Mouse (Mus musculus) MEL (cell line): ENCODE results near the gene 9930111J21Rik2. TPM values are rescaled to one million over a fixed set of nuclear protein-coding genes. Genes with fewer than 3 reads are reported as not detected.

Experiments used
- DNase-seq: peaks from one replicate; pipeline ENCODE4 v3.0.0; 2011; ENCODE audit warnings: low read depth, low spot score
- H3K27ac ChIP-seq: 2 replicates; pipeline ENCODE4 v1.5.1; 2012; ENCODE audit warnings: low read depth, mild to moderate bottlenecking, control low read depth, low read length, moderate library complexity; ENCODE audit not compliant: control insufficient read depth
- H3K27me3 ChIP-seq, 2 experiments: fragments of 150-350 bp in 1 of 2; sonication (generic) in 1 of 2; 2 replicates each; pipeline ENCODE4 v1.6.1; 2012; ENCODE audit warnings: low read length in 2 of 2, mild to moderate bottlenecking in 2 of 2, improper control_type of control experiment in 1 of 2, moderate library complexity in 1 of 2; ENCODE audit not compliant: insufficient read depth in 2 of 2, control insufficient read depth in 1 of 2
- H3K36me3 ChIP-seq, 2 experiments: 2 replicates each; pipeline ENCODE4 v1.6.1; 2012 to 2014; ENCODE audit warnings: low read length in 2 of 2, improper control_type of control experiment in 1 of 2, inconsistent platforms in 1 of 2, mild to moderate bottlenecking in 1 of 2; ENCODE audit not compliant: insufficient read depth in 2 of 2, control insufficient read depth in 1 of 2
- H3K4me1 ChIP-seq, 2 experiments: fragments of 150-350 bp in 1 of 2; sonication (generic) in 1 of 2; 2 replicates each; pipeline ENCODE4 v1.6.1; 2012; ENCODE audit warnings: low read length in 2 of 2, improper control_type of control experiment in 1 of 2, mild to moderate bottlenecking in 1 of 2; ENCODE audit not compliant: insufficient read depth in 2 of 2, control insufficient read depth in 1 of 2
- H3K4me3 ChIP-seq, 2 experiments: fragments of 150-350 bp in 1 of 2; sonication (generic) in 1 of 2; 2 replicates each; pipeline ENCODE4 v1.5.1; 2012; ENCODE audit warnings: low read depth in 2 of 2, low read length in 2 of 2, mild to moderate bottlenecking in 2 of 2, moderate library complexity in 2 of 2, control low read depth in 1 of 2, improper control_type of control experiment in 1 of 2; ENCODE audit not compliant: control insufficient read depth in 1 of 2, insufficient read depth in 1 of 2
- H3K79me2 ChIP-seq: 2 replicates; pipeline ENCODE4 v1.6.1; 2012; ENCODE audit warnings: mild to moderate bottlenecking, low read length, moderate library complexity; ENCODE audit not compliant: control insufficient read depth, poor library complexity, insufficient read depth
- H3K9ac ChIP-seq: 2 replicates; pipeline ENCODE4 v1.6.1; 2012; ENCODE audit warnings: low read depth, mild to moderate bottlenecking, control low read depth, low read length, moderate library complexity; ENCODE audit not compliant: control insufficient read depth, poor library complexity, severe bottlenecking
- H3K9me3 ChIP-seq: fragments of 150-350 bp; sonication (generic); replicated peaks from 2 replicates; pipeline ENCODE4 v1.6.1; 2012; ENCODE audit warnings: mild to moderate bottlenecking, low read length, improper control_type of control experiment, moderate library complexity; ENCODE audit not compliant: insufficient read depth
- BHLHE40 ChIP-seq: IDR thresholded peaks from 2 replicates; pipeline ENCODE4 v1.6.1; 2012; ENCODE audit warnings: low read depth, mild to moderate bottlenecking, inconsistent platforms, low read length, improper control_type of control experiment, borderline replicate concordance
- CHD1 ChIP-seq: IDR thresholded peaks from 2 replicates; pipeline ENCODE4 v1.6.1; 2012; ENCODE audit warnings: low read depth, mild to moderate bottlenecking, inconsistent platforms, low read length, improper control_type of control experiment
- CHD2 ChIP-seq: IDR thresholded peaks from 2 replicates; pipeline ENCODE4 v1.6.1; 2011; ENCODE audit warnings: low read length, improper control_type of control experiment
- CTCF ChIP-seq, 3 experiments: IDR thresholded peaks in 2 of 3; conservative IDR thresholded peaks in 1 of 3; 2 replicates each; pipeline ENCODE4 v1.5.1; 2011 to 2012; ENCODE audit warnings: low read length in 3 of 3, low read depth in 2 of 3, mild to moderate bottlenecking in 2 of 3, improper control_type of control experiment in 1 of 3, inconsistent platforms in 1 of 3, mixed read lengths in 1 of 3, moderate library complexity in 1 of 3; ENCODE audit not compliant: control insufficient read depth in 1 of 3, insufficient read depth in 1 of 3, poor library complexity in 1 of 3, severe bottlenecking in 1 of 3
- EP300 ChIP-seq, 2 experiments: IDR thresholded peaks; 2 replicates each; pipeline ENCODE4 v1.6.1; 2011; ENCODE audit warnings: improper control_type of control experiment in 2 of 2, low read length in 2 of 2, low read depth in 1 of 2, mild to moderate bottlenecking in 1 of 2
- GABPA ChIP-seq: IDR thresholded peaks from 2 replicates; pipeline ENCODE4 v1.6.1; 2012; ENCODE audit warnings: low read depth, mild to moderate bottlenecking, inconsistent platforms, low read length, improper control_type of control experiment, moderate library complexity
- GATA1 ChIP-seq: IDR thresholded peaks from 2 replicates; pipeline ENCODE4 v1.6.1; 2011; ENCODE audit warnings: low read depth, low read length, improper control_type of control experiment
- JUND ChIP-seq: IDR thresholded peaks from 2 replicates; pipeline ENCODE4 v1.6.1; 2011; ENCODE audit warnings: low read depth, mild to moderate bottlenecking, improper control_type of control experiment, low read length
- KAT2A ChIP-seq: conservative IDR thresholded peaks from 2 replicates; pipeline ENCODE4 v1.6.1; 2012; ENCODE audit warnings: low read depth, low read length, improper control_type of control experiment, inconsistent platforms
- MAX ChIP-seq: IDR thresholded peaks from 2 replicates; pipeline ENCODE4 v1.6.1; 2011; ENCODE audit warnings: low read length, improper control_type of control experiment
- MAZ ChIP-seq: IDR thresholded peaks from 2 replicates; pipeline ENCODE4 v1.6.1; 2012; ENCODE audit warnings: low read depth, mild to moderate bottlenecking, inconsistent platforms, low read length, improper control_type of control experiment
- MEF2A ChIP-seq: IDR thresholded peaks from 2 replicates; pipeline ENCODE4 v1.6.1; 2014; ENCODE audit warnings: low read depth, mild to moderate bottlenecking, inconsistent platforms, low read length, improper control_type of control experiment; ENCODE audit not compliant: poor library complexity, insufficient replicate concordance, severe bottlenecking; ENCODE audit errors: extremely low read depth
- NELFE ChIP-seq: IDR thresholded peaks from 2 replicates; pipeline ENCODE4 v1.6.1; 2011; ENCODE audit warnings: low read depth, low read length, improper control_type of control experiment
- POLR2A ChIP-seq, 2 experiments: IDR thresholded peaks; 2 replicates each; pipeline ENCODE4 v1.6.1; 2011 to 2012; ENCODE audit warnings: low read length in 2 of 2, mild to moderate bottlenecking in 2 of 2, control low read depth in 1 of 2, improper control_type of control experiment in 1 of 2, low read depth in 1 of 2, moderate library complexity in 1 of 2; ENCODE audit not compliant: control insufficient read depth in 1 of 2, insufficient read depth in 1 of 2, poor library complexity in 1 of 2
- POLR2AphosphoS2 ChIP-seq: IDR thresholded peaks from 2 replicates; pipeline ENCODE4 v1.6.1; 2011; ENCODE audit warnings: low read length, improper control_type of control experiment
- POLR2AphosphoS5 ChIP-seq: IDR thresholded peaks from 2 replicates; pipeline ENCODE4 v1.6.1; 2012; ENCODE audit warnings: low read depth, borderline replicate concordance, mild to moderate bottlenecking, inconsistent platforms, low read length, moderate library complexity, mixed read lengths
- RAD21 ChIP-seq: IDR thresholded peaks from 2 replicates; pipeline ENCODE4 v1.6.1; 2011; ENCODE audit warnings: mild to moderate bottlenecking, low read depth, low read length, improper control_type of control experiment
- RCOR1 ChIP-seq: IDR thresholded peaks from 2 replicates; pipeline ENCODE4 v1.6.1; 2012; ENCODE audit warnings: low read depth, mild to moderate bottlenecking, inconsistent platforms, low read length, improper control_type of control experiment
- SMC3 ChIP-seq: IDR thresholded peaks from 2 replicates; pipeline ENCODE4 v1.6.1; 2011; ENCODE audit warnings: low read depth, low read length, improper control_type of control experiment
- TAL1 ChIP-seq: IDR thresholded peaks from 2 replicates; pipeline ENCODE4 v1.6.1; 2012; ENCODE audit warnings: mild to moderate bottlenecking, inconsistent platforms, low read length, moderate library complexity, mixed read lengths
- TBP ChIP-seq: IDR thresholded peaks from 2 replicates; pipeline ENCODE4 v1.8.0; 2011; ENCODE audit warnings: low read depth, low read length, improper control_type of control experiment
- TCF12 ChIP-seq: IDR thresholded peaks from 2 replicates; pipeline ENCODE4 v1.6.1; 2014; ENCODE audit warnings: low read depth, mild to moderate bottlenecking, inconsistent platforms, low read length, improper control_type of control experiment, moderate library complexity
- UBTF ChIP-seq: IDR thresholded peaks from 2 replicates; pipeline ENCODE4 v1.6.1; 2012; ENCODE audit warnings: low read depth, mild to moderate bottlenecking, inconsistent platforms, low read length, improper control_type of control experiment, moderate library complexity, borderline replicate concordance; ENCODE audit not compliant: insufficient read depth
- USF1 ChIP-seq: IDR thresholded peaks from 2 replicates; pipeline ENCODE4 v1.6.1; 2014; ENCODE audit warnings: low read depth, mild to moderate bottlenecking, inconsistent platforms, low read length, improper control_type of control experiment, moderate library complexity
- ZC3H11A ChIP-seq: IDR thresholded peaks from 2 replicates; pipeline ENCODE4 v1.6.1; 2012; ENCODE audit warnings: low read depth, mild to moderate bottlenecking, inconsistent platforms, low read length, improper control_type of control experiment
- ZKSCAN1 ChIP-seq: IDR thresholded peaks from 2 replicates; pipeline ENCODE4 v1.6.1; 2012; ENCODE audit warnings: low read depth, mild to moderate bottlenecking, inconsistent platforms, low read length, improper control_type of control experiment, moderate library complexity
- ZMIZ1 ChIP-seq: IDR thresholded peaks from 2 replicates; pipeline ENCODE4 v1.6.1; 2012; ENCODE audit warnings: low read depth, mild to moderate bottlenecking, inconsistent platforms, low read length, improper control_type of control experiment, moderate library complexity
- ZNF384 ChIP-seq: IDR thresholded peaks from 2 replicates; pipeline ENCODE4 v1.6.1; 2012; ENCODE audit warnings: low read depth, mild to moderate bottlenecking, inconsistent platforms, low read length, improper control_type of control experiment
- polyA plus RNA-seq, 2 experiments: library from polyadenylated mRNA; stranded (reverse) in 1 of 2; unstranded in 1 of 2; fragments of >175 nt in 1 of 2; fragments of >200 nt in 1 of 2; gene quantifications; 2 replicates each; pipeline versions ENCODE4 v1.2.1 to v1.2.4; 2012; ENCODE audit warnings: low replicate concordance in 2 of 2, low read depth in 1 of 2; ENCODE audit not compliant: insufficient read length in 2 of 2, insufficient read depth in 1 of 2, missing spikeins in 1 of 2
- total RNA-seq: library from RNA; depleted of rRNA; stranded (reverse); fragments of 300-350 nt; gene quantifications from 2 replicates; pipeline ENCODE4 v1.2.3, GENCODE M21; 2012

Gene 9930111J21Rik2
- total and polyA plus RNA-seq, 3 experiments, result 0.04 to 0.08 TPM; not detected in 1

DNA sequence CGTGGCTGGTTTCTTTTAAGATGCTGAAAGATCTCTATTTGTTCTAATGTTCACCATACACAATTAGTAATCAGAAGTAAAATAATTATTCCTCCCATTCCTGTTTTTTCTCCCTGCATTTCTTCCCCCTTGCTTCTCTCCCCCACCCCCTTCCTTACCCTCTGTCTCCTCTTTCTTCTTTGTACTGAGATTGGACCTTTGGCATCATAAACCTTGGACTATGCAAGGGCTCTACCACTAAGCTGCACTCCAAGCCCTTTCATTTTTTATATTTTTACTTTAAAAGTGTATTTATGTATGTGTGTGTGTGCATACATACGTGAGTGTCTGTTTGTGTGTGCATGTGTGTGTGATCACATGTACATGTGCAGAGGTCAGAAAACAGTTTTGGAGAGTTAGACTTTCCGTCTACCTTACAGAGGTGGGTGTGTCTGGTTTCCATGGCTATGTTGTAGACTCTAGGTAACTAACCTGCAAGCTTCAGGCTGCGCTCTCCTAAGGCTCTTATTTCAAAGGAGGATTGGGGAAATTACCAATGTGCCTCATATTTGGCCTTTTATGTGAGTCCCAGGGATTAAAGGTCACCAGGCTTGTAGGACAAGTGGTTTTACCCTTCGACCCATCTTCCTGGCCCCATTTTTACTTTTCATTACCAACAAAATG, 38.1 kb upstream of the 9930111J21Rik2 start:
- H3K27me3 ChIP-seq, result no peaks in the 10 kb centered on the region
- H3K4me1 ChIP-seq, result peaks cover 66 to 67% of the 10 kb centered on the region in 2 experiments
- H3K27ac ChIP-seq, result peak overlapping the region; percentile 78
- TF ChIP-seq ZKSCAN1 (no peak), MAX (no peak), USF1 (no peak), POLR2A (IDR thresholded peaks at IDR 0.05; ENCODE audit: control insufficient read depth in 1 of 2, insufficient read depth in 1 of 2, low read depth in 1 of 2, low read length in 2 of 2, poor library complexity in 1 of 2) (no peak), GATA1 (no peak), KAT2A (no peak), RCOR1 (no peak), ZC3H11A (no peak), MEF2A (no peak), EP300 (IDR thresholded peaks at IDR 0.05; ENCODE audit: low read depth in 1 of 2, low read length in 2 of 2) (no peak), BHLHE40 (no peak), UBTF (no peak), RAD21 (no peak), NELFE (no peak), TCF12 (no peak), CHD2 (no peak)
- no peaks in the 10 kb centered on the region for H3K9me3 ChIP-seq
- H3K79me2 ChIP-seq, result no peaks in the 10 kb centered on the region; the same call in 1 of the 2 replicates
- no peak overlapping the region for H3K4me3 ChIP-seq
- peaks cover 6 to 78% of the 10 kb centered on the region in 2 experiments; a peak in 3 of 4 replicates for H3K36me3 ChIP-seq
- DNase-seq, result no peak
- H3K9ac ChIP-seq, result peak overlapping the region; percentile 62; the same call in 1 of the 2 replicates

DNA sequence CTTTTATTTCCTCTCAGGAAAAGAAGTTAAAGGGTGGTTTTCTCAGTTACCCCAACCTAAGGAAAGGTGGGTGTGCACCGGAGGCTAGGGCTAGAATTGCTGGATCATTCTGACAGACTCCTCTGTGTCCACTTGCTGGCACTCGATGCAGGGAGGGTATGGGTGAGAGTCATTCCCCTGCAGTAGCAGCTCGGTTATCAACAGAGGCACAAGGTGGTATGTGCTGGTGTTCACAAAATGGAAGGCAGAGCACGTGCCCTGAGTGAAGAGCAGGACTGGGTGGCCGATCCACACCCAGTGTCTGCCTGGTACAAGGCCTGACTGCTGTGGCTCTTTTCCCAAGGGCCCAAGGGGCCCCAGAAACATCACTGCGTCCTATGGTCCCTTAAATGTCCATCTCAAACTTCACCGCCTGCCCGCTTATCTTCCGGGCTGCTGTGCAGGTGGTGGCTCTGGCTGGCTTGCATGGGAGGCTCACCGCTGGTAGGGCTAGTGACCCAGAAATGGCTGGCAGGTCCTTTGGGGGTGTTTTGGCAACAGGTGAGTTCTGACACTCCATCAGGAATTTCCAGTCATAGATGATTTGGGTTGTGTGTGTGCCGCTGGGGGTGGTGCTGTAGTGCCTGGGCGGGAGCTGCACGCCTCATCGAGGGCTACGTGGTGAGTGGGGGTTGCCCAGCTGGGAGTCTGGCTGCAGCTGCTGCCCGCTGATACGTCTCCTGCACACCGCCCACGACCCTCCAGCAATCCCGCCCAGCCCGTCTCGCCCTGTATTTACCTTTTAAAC, 37.0 kb upstream of the 9930111J21Rik2 start:
- DNase-seq, result peak; percentile 90
- H3K79me2 ChIP-seq, result no peaks in the 10 kb centered on the region; the same call in none of the 2 replicates
- no peaks in the 10 kb centered on the region for H3K9me3 ChIP-seq
- H3K9ac ChIP-seq, result peak overlapping the region; percentile 62
- H3K4me3 ChIP-seq, result peak overlapping the region; percentile 36 to 41; a peak in 3 of 4 replicates
- H3K4me1 ChIP-seq, result peaks cover 67 to 75% of the 10 kb centered on the region in 2 experiments
- peak overlapping the region; percentile 78 for H3K27ac ChIP-seq
- peaks cover 2 to 81% of the 10 kb centered on the region in 2 experiments; a peak in 3 of 4 replicates for H3K36me3 ChIP-seq
- no peaks in the 10 kb centered on the region for H3K27me3 ChIP-seq
- TF ChIP-seq TBP (peak; percentile 85), MAX (peak; percentile 59; the same call in 1 of the 2 replicates), RAD21 (no peak), JUND (no peak), BHLHE40 (peak; percentile 67; the same call in 1 of the 2 replicates), ZMIZ1 (no peak), TAL1 (peak; percentile 86), GABPA (no peak), ZC3H11A (peak; percentile 24; the same call in 1 of the 2 replicates), MAZ (peak; percentile 44; the same call in 1 of the 2 replicates), CHD1 (peak; percentile 59; the same call in 1 of the 2 replicates), POLR2AphosphoS2 (peak; percentile 24; the same call in 1 of the 2 replicates), SMC3 (no peak), RCOR1 (peak; percentile 7; the same call in 1 of the 2 replicates), UBTF (peak; percentile 84; the same call in 1 of the 2 replicates), ZNF384 (no peak), GATA1 (0 out of 2 replicates have a peak, but pooled peaks have one; percentile 53), POLR2AphosphoS5 (no peak; the same call in 1 of the 2 replicates), CTCF (IDR thresholded peaks at IDR 0.05 in 2 of 3, conservative IDR thresholded peaks at IDR 0.05 in 1 of 3; ENCODE audit: control insufficient read depth in 1 of 3, insufficient read depth in 1 of 3, low read depth in 2 of 3, low read length in 3 of 3, poor library complexity in 1 of 3, severe bottlenecking in 1 of 3) (no peak)
